Mouse (Mus musculus) bone marrow, adult 2 months (tissue): ENCODE results near the gene Col23a1. TPM values are rescaled to one million over a fixed set of nuclear protein-coding genes. Genes with fewer than 3 reads are reported as not detected.
A peak's percentile ranks its signal among the peaks of the same experiment; 100 is the strongest.

Experiments used
- H3K27ac ChIP-seq: fragments of 200-500 bp; 2 replicates; pipeline ENCODE4 v1.5.1; 2012; ENCODE audit warnings: low read depth, mild to moderate bottlenecking, control low read depth, inconsistent platforms, low read length; ENCODE audit not compliant: control insufficient read depth, poor library complexity, insufficient read depth
- H3K4me1 ChIP-seq: fragments of 200-500 bp; 2 replicates; pipeline ENCODE4 v1.6.1; 2011; ENCODE audit warnings: low read length; ENCODE audit not compliant: control insufficient read depth, insufficient read depth
- H3K4me3 ChIP-seq: fragments of 200-500 bp; replicated peaks from 2 replicates; pipeline ENCODE3; 2011; ENCODE audit warnings: mild to moderate bottlenecking, low read depth, low read length, control low read depth; ENCODE audit not compliant: control insufficient read depth
- CTCF ChIP-seq: fragments of 200-500 bp; IDR thresholded peaks from 2 replicates; pipeline ENCODE4 v1.5.1; 2011; ENCODE audit warnings: low read length, control low read depth; ENCODE audit not compliant: control insufficient read depth, insufficient read depth
- POLR2A ChIP-seq: fragments of 200-500 bp; IDR thresholded peaks from 2 replicates; pipeline ENCODE4 v1.6.1; 2011; ENCODE audit warnings: low read depth, mild to moderate bottlenecking, control low read depth, low read length, borderline replicate concordance; ENCODE audit not compliant: control insufficient read depth
- WGBS: fragments of 180-500 bp; shearing (Covaris S2); methylation state at CpG from one replicate; pipeline ENCODE4 v1.1.7; 2018; 5-methylcytosine and 5-hydroxymethylcytosine counted together
- polyA plus RNA-seq: library from polyadenylated mRNA; stranded (reverse); fragments of >200 nt; gene quantifications from 2 replicates; pipeline ENCODE4 v1.2.4, GENCODE M21; 2011; ENCODE audit warnings: low replicate concordance; ENCODE audit not compliant: missing spikeins, insufficient read depth, insufficient read length

Col23a1 gene
- polyA plus RNA-seq, 1 experiment, result not detected

DNA sequence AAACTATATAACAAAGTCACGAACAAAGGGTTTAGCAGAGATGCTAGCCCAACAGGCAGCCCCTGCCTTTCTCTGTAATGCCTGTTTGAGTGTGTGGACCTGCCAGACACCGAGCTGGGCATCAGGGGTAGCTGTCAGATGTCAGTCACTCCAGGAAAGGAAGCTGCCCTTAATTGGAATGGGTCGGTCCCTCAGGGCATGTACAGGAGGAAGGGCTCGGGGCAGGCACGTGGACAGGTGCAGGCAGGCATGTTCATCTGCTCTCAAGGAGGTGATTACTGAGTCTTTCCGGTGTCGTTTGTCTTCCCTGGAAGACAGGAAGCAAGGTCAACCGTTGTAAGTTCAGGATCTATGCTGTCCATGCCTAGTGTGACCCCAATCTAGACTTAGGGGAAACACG is 233.9 kb downstream of the Col23a1 start:
- 67% methylated on average over 9 of the region's 9 CpGs for WGBS
- Histone ChIP-seq H3K27ac (no peak overlapping the region), H3K4me1 (no peaks in the 10 kb centered on the region; the same call in 1 of the 2 replicates), H3K4me3 (no peak overlapping the region)
- TF ChIP-seq CTCF, result no peak
- no peak for TF ChIP-seq POLR2A

DNA sequence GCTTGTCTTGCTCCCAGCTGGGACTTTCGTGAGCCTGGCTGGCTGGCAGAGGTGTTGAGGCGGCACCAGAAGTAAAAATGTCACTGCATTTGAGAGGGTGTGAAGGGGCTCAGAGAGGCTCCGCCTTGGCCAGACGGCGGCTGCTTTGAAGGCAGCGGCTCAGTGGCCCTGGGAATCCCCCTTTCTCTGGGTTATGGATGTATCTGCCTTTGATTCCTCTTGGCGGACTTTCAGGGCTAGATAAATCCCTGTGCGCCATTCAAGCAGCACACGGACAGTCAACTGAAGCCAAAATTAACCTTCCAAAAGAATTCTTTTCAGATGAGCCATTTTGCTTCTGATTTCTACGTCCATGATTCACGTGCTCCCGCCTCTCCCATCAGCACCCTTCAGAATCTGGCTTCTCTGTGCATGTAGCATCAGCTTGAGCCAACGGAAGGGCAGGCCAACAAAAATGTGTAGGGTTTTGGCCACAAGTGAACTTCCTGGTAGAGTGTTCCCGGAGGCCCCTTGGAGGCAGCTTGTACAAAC is 237.0 kb downstream of the Col23a1 start:
- no peak for TF ChIP-seq POLR2A
- no peak for TF ChIP-seq CTCF
- H3K4me1 ChIP-seq, result no peaks in the 10 kb centered on the region; the same call in 1 of the 2 replicates
- no peak overlapping the region for H3K27ac ChIP-seq
- WGBS, result 53% methylated on average over 14 of the region's 14 CpGs
- H3K4me3 ChIP-seq, result no peak overlapping the region

DNA sequence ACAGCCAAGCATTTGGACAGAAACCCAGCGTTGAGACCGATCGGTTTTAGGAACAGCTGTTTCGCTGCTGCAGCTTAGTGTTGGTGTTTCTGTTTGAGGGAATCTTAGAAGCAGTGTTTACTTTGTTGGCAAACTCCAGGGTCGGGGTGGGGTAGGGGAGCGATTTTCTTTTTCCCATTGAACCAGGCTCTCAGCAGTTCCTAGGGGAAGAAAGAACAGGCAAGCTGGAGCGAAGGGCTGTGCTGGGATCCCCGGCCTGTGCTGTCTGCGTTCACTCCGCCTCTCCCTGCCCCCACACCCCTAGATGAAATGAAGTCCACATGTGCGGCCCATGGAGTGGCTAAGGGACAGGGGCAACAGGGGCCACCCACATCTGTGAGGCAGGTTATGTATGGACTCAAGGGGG is 243.4 kb downstream of the Col23a1 start:
- 84% methylated on average over 11 of the region's 11 CpGs for WGBS

DNA sequence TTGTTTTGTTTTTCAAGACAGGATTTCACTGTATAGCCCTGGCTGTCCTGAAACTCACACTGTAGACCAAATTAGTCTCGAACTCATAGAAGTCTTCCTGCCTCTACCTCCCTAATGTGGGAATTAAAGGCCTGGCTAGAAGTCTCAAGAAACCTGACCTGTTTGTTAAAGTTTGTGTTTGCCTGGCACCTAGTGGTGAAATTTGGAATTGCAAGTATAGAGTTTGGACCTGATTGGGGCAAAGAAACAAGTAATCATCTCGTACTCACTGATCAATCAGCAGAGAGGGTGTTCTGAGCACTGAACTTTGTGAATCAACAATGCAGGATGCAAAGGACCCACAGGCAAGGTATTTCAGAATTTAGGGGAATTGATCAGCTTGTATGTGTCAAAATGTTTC is 244.6 kb downstream of the Col23a1 start:
- no peak for TF ChIP-seq CTCF
- no peak for TF ChIP-seq POLR2A
- 24% methylated on average over 2 of the region's 2 CpGs for WGBS
- H3K4me3 ChIP-seq, result no peak overlapping the region
- H3K4me1 ChIP-seq, result no peaks in the 10 kb centered on the region
- no peak overlapping the region for H3K27ac ChIP-seq

More for the DNA sequence above, 243.4 kb downstream of the Col23a1 start:
- no peak overlapping the region for H3K27ac ChIP-seq
- no peak overlapping the region for H3K4me3 ChIP-seq
- no peak for TF ChIP-seq CTCF
- H3K4me1 ChIP-seq, result no peaks in the 10 kb centered on the region

DNA sequence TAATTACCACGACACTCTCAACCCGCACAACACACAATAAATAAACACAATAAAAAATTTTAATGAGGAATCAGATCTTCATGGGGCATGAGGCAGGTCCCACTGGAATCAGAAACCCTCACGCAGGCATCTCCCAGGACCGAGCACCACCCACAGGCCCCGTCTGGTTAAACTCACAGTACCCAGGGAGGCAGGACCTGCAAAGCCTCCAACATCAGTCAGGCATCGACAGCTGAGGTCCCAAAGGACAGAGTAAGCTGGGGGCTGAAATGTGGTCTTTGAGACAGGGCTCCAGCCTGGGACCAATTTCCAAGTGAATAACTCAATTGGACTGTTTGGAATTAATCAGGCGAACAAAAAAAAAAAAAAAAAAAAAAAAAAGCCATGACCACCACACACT is 248.7 kb downstream of the Col23a1 start:
- Histone ChIP-seq H3K4me3 (no peak overlapping the region), H3K27ac (no peak overlapping the region), H3K4me1 (no peaks in the 10 kb centered on the region)
- 84% methylated on average over 7 of the region's 7 CpGs for WGBS
- no peak for TF ChIP-seq POLR2A

DNA sequence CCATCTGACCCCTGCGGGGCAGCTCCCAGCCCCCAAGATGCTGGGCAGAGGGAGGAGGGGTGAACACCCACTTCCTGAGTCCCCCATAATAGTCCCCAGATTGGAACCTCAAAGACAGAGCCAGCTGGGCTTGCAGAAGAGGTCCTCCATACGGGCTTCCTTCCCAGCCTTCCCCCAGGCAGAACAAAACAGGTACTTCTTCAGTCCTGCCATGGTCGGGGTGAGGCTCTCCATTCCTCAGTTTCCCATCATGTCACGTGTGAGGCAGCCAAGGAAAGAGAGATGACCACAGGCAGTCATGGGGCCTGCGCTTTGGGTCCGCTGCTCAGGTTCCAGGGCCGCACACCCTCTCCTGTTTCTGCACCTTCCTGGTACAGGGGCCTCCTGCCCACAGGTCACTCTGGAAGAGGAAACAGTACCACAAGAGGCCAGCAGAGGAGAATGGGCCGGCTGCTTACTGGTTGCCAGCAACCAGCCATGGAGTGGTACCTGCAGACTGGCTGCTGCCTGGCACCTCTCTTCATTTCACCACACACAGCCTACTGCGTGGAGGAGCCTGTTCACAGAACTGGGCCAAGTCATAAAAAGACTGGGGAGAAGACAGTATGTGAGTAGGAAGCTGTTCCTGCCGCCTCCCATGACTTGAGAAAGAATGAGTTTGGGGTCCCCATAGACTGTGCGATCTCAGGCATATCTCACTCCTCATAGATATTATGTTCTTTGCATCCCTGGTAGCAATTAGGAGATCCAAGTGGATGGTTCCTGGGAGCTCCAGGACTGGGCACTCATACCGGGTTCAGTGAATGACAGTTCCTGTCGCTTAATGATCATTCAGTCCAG is 249.4 kb downstream of the Col23a1 start:
- WGBS, result 43% methylated on average over 13 of the region's 13 CpGs
- no peak for TF ChIP-seq CTCF
- no peak for TF ChIP-seq POLR2A
- Histone ChIP-seq H3K4me3 (no peak overlapping the region), H3K27ac (no peak overlapping the region), H3K4me1 (no peaks in the 10 kb centered on the region)

DNA sequence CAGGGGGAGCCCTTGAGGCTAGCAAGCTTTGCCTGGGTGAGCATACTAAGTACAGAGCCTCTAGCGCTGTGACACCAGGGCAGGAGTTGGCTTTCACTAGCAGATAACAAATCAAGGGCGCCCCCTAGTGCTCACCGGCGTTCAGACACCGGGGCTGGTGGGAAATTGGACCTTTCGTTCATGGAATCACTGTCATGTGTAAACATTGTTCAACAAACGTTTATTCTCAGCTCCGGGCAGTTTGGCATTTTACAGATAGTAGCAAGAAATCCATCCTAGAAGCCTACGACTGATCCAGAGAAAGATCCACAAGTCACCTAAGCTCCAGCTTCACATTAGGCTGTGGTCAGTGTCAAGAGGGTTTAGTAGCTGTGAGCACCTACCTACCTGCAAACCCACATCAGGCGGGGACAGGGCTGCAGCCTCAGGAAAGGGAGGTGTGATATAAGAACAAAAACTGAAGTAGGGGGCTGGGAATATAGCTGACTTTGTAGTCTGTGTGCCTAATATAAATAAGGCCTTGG is 250.1 kb downstream of the Col23a1 start:
- Histone ChIP-seq H3K4me3 (no peak overlapping the region), H3K4me1 (no peaks in the 10 kb centered on the region), H3K27ac (no peak overlapping the region)
- 15% methylated on average over 10 of the region's 10 CpGs for WGBS
- no peak for TF ChIP-seq POLR2A
- peak; percentile 98 for TF ChIP-seq CTCF

DNA sequence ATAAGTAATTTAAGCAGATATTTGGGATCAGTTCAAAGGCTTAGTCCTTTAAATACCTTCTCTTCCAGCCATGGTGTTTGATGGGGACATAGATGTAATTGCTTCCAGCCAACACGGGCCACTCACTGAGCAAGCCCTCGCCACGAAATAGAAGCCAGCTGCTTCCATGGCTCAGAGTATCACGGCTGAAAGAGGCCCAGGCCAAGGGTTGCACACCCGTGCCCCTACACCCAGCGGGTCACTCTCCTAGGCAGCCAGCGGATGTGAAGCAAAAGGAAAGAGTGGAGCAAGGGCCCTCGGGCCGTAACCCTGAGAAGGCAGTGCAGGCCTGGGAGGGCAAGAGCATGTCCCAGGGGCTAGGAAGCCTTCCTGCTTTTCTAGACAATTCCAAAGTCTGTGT is 252.7 kb downstream of the Col23a1 start:
- TF ChIP-seq POLR2A (no peak), CTCF (no peak)
- 62% methylated on average over 9 of the region's 9 CpGs for WGBS
- no peaks in the 10 kb centered on the region for H3K4me1 ChIP-seq

DNA sequence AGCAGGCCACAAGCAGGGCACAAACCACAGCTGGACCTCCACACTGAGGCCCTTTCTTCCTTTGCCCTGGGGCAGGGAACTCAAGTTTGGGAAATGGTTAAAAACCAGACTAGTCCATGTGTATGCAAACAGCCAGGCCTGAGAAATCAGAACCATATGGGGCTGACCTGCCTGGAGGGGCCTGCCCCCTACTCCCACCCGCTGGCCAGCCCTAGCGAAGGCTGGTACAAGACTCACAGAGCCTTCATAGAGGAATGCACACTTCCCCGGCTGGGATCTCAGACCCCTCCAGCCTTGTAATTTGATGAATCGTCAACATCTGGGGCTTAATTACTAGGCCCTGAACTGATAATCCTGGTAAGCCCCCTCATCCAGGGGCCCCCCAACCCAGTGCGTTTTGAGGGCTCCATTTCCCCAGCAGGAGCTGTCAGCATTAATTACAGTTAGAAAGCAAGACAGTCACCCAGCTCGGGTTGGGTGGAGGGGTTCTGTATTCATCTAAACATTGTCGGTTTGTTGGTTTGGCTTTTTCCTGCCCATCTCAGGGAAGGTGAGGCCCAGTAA is 253.8 kb downstream of the Col23a1 start:
- Histone ChIP-seq H3K4me1 (no peaks in the 10 kb centered on the region), H3K4me3 (no peak overlapping the region), H3K27ac (no peak overlapping the region)
- WGBS, result 71% methylated on average over 7 of the region's 7 CpGs
- no peak for TF ChIP-seq CTCF
- no peak for TF ChIP-seq POLR2A

More for the DNA sequence above, 252.7 kb downstream of the Col23a1 start:
- no peak overlapping the region for H3K4me3 ChIP-seq
- H3K27ac ChIP-seq, result no peak overlapping the region
